Mouse (Mus musculus) heart, postnatal 14 days (tissue): ENCODE results near the gene Fads2. TPM values are rescaled to one million over a fixed set of nuclear protein-coding genes. Genes with fewer than 3 reads are reported as not detected.
A peak's percentile ranks its signal among the peaks of the same experiment; 100 is the strongest.

Source experiments
- DNase-seq, 2 experiments: peaks; one replicate each; pipeline ENCODE4 v3.0.0; 2021 to 2022
- intact Hi-C: fragments of 180-260 bp; cut with DNase I; formaldehyde crosslinking; loops from one replicate; pipeline ENCODE4 v1.15.1; 2025
- total RNA-seq, 2 experiments: library from RNA; stranded (reverse); gene quantifications; 2 replicates each; pipeline ENCODE4 v1.2.3; 2021

Fads2 gene
- total RNA-seq, 2 experiments from 2014 or later: 7.8 to 9.8 TPM

DNA sequence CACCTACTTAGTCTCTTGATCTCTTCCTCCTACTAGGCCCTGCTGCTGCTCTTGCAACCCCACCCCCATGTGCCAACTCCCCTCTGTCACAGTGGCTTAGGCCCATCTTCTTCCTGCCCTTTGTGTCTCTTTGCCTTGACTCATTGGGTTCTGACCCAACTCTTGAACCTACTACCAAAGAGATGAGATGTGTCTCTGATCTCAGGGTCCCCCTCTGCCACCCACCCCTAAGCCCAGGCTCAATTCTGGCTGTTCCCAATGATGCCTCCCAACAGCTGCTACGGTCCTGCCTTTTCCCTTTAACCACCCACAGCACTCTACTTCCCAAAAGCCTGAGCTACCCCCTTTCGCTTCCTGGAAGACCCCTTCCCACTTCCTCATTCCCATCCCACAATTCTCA lies 79.6 kb downstream of the Fads2 start:
- no peak for DNase-seq
- intact Hi-C loops: no loop called here

DNA sequence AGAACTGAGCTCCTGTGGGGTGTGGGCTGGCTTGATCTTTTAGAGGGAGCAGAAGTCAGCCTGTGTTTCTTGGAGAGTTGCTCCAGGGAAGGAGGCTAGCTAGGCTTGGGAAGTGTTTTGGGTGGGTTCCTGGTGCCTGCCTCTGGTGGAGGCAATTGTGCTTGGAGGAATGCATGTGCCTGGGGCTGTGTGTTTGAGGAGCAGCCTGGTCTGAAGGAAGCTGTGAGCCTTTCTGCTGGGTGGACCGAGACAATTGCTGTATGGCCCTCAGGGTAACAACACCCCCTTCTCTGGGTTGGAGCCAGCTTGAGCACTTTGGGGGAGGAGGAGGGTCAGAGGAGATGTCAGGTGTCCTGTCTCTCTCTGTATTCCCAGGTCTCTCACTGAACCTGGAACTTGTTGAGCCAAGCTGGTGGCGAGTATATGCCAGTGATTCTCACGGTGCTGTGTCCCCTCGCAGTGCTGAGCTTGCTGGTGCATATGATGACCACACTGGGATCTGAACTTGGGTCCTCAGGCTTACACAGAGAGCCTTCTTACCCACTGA lies 82.3 kb downstream of the Fads2 start:
- no peak for DNase-seq
- intact Hi-C loops: no loop called here

GRCm38 (mm10) chr19:10018527-10018818 lies 83.1 kb downstream of the Fads2 start:
- intact Hi-C loops: no loop called here
- DNase-seq: no peak

DNA sequence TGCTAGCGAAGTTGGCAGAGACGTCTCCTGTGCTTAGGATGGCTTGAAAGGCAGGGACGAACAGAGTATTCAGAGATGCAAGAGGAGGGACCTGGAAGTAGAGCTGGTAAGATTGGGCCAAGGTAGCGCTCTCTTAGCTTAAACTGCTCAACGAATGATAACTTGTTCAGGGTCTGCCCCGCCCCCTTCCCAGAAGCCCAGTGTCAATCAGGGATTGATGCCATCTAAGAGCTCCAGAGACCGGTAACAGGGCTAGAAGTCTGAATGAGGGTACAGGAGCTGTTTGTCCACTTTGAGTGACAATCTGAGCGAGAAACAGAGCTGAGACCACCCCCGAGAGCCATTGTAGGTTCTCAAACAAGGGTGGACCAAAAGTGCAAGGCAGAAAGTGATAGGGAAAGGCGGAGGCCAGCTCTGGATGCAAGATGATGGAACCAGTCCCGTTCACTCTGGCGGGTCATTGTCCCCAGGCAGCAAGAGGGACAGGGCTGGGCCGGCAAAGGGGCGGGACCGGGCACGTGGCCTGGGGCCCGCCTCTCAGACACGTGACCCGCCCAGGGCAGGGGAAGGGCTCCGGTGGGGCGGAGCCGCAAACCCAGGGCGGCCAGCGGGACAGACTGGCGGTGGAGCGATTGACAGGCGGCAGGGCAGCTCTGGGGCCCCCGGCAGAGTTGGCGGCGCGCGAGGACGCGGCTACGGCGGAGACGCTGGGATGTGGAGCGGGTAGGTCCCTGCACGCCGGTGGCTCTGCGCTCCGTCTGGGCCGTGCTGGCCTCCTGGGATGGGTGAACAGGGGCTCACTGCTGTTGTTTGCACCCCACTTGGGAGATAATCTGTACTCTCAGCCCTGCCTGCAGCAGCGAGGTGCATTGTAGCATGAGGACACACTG lies 83.7 kb downstream of the Fads2 start:
- DNase-seq: peak; percentile 96 to 97
- intact Hi-C loops: no loop called here

GRCm38 (mm10) chr19:10016151-10016550 lies 85.4 kb downstream of the Fads2 start:
- intact Hi-C loops: no loop called here
- no peak for DNase-seq

DNA sequence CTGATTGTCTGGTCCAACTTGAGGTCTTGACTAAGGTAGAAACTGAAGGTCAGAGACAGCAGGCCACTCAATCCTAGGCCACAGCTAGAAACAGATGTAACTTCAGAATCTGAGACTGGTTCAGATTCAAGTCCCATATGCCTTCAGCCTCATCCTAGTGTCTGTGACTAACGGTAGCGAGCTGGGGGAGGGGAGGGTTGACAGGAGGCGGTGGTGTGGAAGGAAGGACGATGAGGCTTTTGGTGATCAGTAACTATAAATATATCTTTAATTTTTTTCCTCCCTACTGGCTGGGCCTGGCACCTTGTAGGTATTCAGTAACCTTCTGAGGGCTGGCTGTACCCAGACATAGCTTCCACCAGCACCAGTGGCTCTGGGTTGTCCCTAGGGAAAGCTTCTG lies 86.1 kb downstream of the Fads2 start:
- no peak for DNase-seq
- intact Hi-C loops: no loop called here

DNA sequence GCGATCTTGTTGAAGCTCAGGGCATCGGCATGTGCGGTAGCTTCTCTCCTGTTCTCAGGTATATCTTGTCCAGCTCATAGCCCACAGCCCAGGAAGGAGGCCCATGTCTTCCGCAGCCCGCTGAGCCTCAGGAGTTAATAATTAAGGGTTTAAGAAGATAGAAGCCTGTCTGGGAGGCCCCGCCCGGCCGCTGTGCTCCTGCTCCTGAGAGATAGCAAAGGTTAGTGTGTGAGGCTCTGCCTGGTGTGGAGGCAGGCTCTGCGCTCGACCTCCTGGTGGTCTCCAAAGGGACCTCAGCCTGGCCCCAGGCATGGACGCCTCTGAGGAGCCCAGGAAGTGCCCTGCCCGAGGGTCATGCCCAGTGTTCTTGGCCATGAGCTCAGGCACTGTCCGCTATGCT lies 86.7 kb downstream of the Fads2 start:
- intact Hi-C loops: no loop called here
- no peak for DNase-seq

DNA sequence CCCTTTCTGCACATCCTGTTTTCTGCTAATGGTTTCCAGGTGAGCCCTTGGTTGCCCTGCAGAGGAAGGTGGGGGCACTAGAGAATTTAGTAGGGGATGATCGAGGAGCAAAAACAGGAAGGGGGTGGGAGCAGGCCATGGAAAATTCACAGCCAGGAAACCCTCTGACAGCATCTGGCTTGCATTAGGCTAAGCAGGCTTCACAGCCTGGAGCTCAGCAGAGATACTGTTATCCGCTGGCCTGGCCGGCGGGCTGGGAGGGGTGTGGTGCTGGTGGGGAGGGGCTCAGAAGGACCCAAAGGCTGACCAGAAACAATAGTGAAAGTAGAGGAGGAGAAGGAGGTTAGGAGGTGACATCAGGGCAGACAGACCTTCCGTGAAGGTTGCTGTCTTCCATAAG lies 87.6 kb downstream of the Fads2 start:
- intact Hi-C loops: no loop called here
- DNase-seq: peak; percentile 64 to 70

GRCm38 (mm10) chr19:10013348-10013747 lies 88.2 kb downstream of the Fads2 start:
- intact Hi-C loops: no loop called here
- DNase-seq: peak in 1 of 2 experiments; percentile 40

DNA sequence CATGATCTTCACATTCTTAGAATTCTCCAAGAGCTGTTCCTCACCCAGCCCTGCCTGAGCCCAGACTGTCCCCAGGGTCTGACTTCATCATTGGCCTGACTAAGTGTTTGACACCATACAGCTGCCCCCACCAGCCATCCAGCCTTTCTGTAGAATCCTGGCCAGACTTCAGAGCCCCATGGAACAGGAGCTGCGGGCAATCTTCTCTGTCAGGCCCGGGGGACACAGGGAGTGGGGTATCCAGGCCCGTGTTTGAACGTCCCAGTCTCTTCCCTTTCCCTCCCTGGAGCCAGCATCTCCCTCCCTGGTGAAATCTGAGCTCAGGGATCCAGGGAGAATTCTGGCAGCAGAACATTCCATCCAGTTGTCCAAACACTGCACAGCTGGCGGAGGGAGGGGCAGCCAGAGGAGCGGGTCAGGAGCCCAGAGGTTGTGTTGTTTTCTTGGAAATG lies 88.7 kb downstream of the Fads2 start:
- intact Hi-C loops: no loop called here

More for the DNA sequence above, 88.7 kb downstream of the Fads2 start:
- peak; percentile 75 to 79 for DNase-seq

Other genes starting within 250 kb of the Fads2 start
- gene Incenp, start 202.2 kb downstream of the Fads2 start, total RNA-seq: 10 to 100 TPM in 1 of 2 experiments, 1 to 10 TPM in 1; 9.5 to 17.1 TPM
- gene Fth1, start 121.1 kb downstream of the Fads2 start, total RNA-seq: 1,000 to 10,000 TPM; 2,034 to 2,074 TPM
- gene Best1, start 100.1 kb downstream of the Fads2 start, total RNA-seq: under 1 TPM; 0.17 to 0.29 TPM
- gene Rab3il1, start 100.1 kb downstream of the Fads2 start, total RNA-seq: 1 to 10 TPM; 9.7 to 9.9 TPM
- 10 to 100 TPM; 33.0 to 36.3 TPM for gene Fads3, start 60.2 kb downstream of the Fads2 start, total RNA-seq
- gene Fads1, start 81.1 kb upstream of the Fads2 start, total RNA-seq: 10 to 100 TPM; 23.4 to 23.5 TPM
- 100 to 1,000 TPM; 149 to 153 TPM for gene Tmem258, start 102.3 kb upstream of the Fads2 start, total RNA-seq
- 1 to 10 TPM; 5.4 to 8.1 TPM for gene Fen1, start 102.4 kb upstream of the Fads2 start, total RNA-seq
- gene Myrf, start 139.0 kb upstream of the Fads2 start, total RNA-seq: 1 to 10 TPM; 7.6 to 7.7 TPM
- gene Dagla, start 203.1 kb upstream of the Fads2 start, total RNA-seq: 1 to 10 TPM; 3.0 to 3.5 TPM